Mouse (Mus musculus): ENCODE measurements around the gene Actn1. TPM values are rescaled to one million over a fixed set of nuclear protein-coding genes. Genes with fewer than 3 reads are reported as not detected.
"Not testable (repeated sequence)": the region's sequence is repeated elsewhere in the genome, so short reads cannot be mapped to it uniquely, and the experiment has no call there.

Gene Actn1
- polyA plus RNA-seq, 2 experiments, result 35.8 to 95.9 TPM

- ATAC-seq (ENCODE audit: low FRiP score, low read depth), result no peak
- DNase-seq (ENCODE audit: low spot score), result no peak
- TF ChIP-seq POLR2A (IDR thresholded peaks at IDR 0.05; ENCODE audit: borderline replicate concordance, extremely low read depth, insufficient read depth, insufficient read length), result no peak
- 58% methylated on average over 3 of the region's 3 CpGs for WGBS
- no peaks in the 10 kb centered on the region for H3K36me3 ChIP-seq (ENCODE audit: control insufficient read depth, insufficient read depth, low read length)
- no peak overlapping the region for H3K9ac ChIP-seq (ENCODE audit: low read depth, low read length, severe bottlenecking)
- no peaks in the 10 kb centered on the region for H3K9me3 ChIP-seq (ENCODE audit: control insufficient read depth, low read length)
- H3K4me3 ChIP-seq (replicated peaks; ENCODE audit: low read length), result no peak overlapping the region
- no peaks in the 10 kb centered on the region for H3K4me1 ChIP-seq (ENCODE audit: control insufficient read depth, insufficient read depth, low read length)
- no peak overlapping the region for H3K4me2 ChIP-seq (replicated peaks; ENCODE audit: low read depth, low read length, severe bottlenecking)
- H3K27me3 ChIP-seq (ENCODE audit: control insufficient read depth, insufficient read depth, low read length), result no peaks in the 10 kb centered on the region
- H3K27ac ChIP-seq (replicated peaks; ENCODE audit: low read depth, low read length), result no peak overlapping the region
Observed at GRCm38 (mm10) chr12:80291895-80292435, 31.8 kb upstream of the Actn1 start.

DNA sequence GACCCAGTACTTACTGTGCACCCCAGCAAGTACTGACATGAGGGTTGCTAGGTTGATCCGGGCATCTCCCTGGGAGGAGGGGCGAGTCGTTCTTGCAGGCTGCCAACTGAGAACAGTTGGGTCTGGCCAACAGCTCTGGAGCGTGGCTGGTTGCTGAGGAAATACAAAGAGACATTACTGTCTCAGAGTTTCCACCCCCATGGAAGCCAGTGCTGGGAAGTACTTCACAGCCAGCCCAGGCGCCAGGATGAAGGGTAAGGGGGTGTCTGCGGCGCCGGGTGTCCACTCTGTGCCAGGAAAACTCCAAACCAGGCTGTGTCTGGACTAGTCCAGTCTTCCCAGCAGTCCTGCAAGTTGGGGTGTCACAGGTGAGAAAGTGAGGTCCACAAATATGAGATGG lies 30.8 kb upstream of the Actn1 start:
- H3K36me3 ChIP-seq (ENCODE audit: control insufficient read depth, insufficient read depth, low read length), result no peaks in the 10 kb centered on the region
- H3K4me1 ChIP-seq (ENCODE audit: control insufficient read depth, insufficient read depth, low read length), result no peaks in the 10 kb centered on the region
- H3K9me3 ChIP-seq (ENCODE audit: control insufficient read depth, low read length), result no peaks in the 10 kb centered on the region
- TF ChIP-seq POLR2A (IDR thresholded peaks at IDR 0.05; ENCODE audit: borderline replicate concordance, extremely low read depth, insufficient read depth, insufficient read length), result no peak
- WGBS, result 87% methylated on average over 8 of the region's 8 CpGs
- H3K27me3 ChIP-seq (ENCODE audit: control insufficient read depth, insufficient read depth, low read length), result no peaks in the 10 kb centered on the region
- DNase-seq (ENCODE audit: low spot score) (no peak), ATAC-seq (ENCODE audit: low FRiP score, low read depth) (no peak)
- H3K9ac ChIP-seq (ENCODE audit: low read depth, low read length, severe bottlenecking), result no peak overlapping the region
- H3K4me2 ChIP-seq (replicated peaks; ENCODE audit: low read depth, low read length, severe bottlenecking), result no peak overlapping the region
- no peak overlapping the region for H3K4me3 ChIP-seq (replicated peaks; ENCODE audit: low read length)
- H3K27ac ChIP-seq (replicated peaks; ENCODE audit: low read depth, low read length), result no peak overlapping the region

GRCm38 (mm10) chr12:80290483-80290882 lies 30.3 kb upstream of the Actn1 start:
- no peak for DNase-seq (ENCODE audit: low spot score)
- Histone ChIP-seq H3K27me3 (ENCODE audit: control insufficient read depth, insufficient read depth, low read length) (no peaks in the 10 kb centered on the region), H3K27ac (replicated peaks; ENCODE audit: low read depth, low read length) (no peak overlapping the region), H3K36me3 (ENCODE audit: control insufficient read depth, insufficient read depth, low read length) (no peaks in the 10 kb centered on the region), H3K9ac (ENCODE audit: low read depth, low read length, severe bottlenecking) (no peak overlapping the region), H3K9me3 (ENCODE audit: control insufficient read depth, low read length) (no peaks in the 10 kb centered on the region), H3K4me1 (ENCODE audit: control insufficient read depth, insufficient read depth, low read length) (no peaks in the 10 kb centered on the region), H3K4me2 (replicated peaks; ENCODE audit: low read depth, low read length, severe bottlenecking) (no peak overlapping the region), H3K4me3 (replicated peaks; ENCODE audit: low read length) (no peak overlapping the region)
- no peak for ATAC-seq (ENCODE audit: low FRiP score, low read depth)
- WGBS, result 90% methylated on average over 4 of the region's 4 CpGs
- no peak for TF ChIP-seq POLR2A (IDR thresholded peaks at IDR 0.05; ENCODE audit: borderline replicate concordance, extremely low read depth, insufficient read depth, insufficient read length)

DNA sequence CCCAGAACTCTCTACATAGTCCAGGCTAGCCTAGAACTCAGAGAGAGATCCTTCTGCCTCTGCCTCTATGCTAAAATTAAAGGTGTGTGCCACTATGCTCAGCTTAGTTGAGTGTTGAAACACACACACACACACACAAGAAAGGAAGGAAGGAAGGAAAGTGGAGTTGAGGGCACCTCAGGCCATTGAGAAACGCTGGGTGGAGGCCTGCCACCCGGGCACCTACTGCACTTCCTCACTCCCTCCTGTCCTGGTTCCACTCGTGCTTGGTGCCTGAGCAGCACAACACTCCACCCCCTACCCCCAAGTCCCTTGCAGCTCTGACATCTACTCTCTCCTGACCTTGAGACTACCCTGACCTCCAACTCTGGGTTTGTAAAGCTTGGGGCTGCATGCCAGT lies 29.6 kb upstream of the Actn1 start:
- Histone ChIP-seq H3K4me3 (replicated peaks; ENCODE audit: low read length) (no peak overlapping the region), H3K9ac (ENCODE audit: low read depth, low read length, severe bottlenecking) (no peak overlapping the region), H3K27ac (replicated peaks; ENCODE audit: low read depth, low read length) (no peak overlapping the region), H3K4me2 (replicated peaks; ENCODE audit: low read depth, low read length, severe bottlenecking) (no peak overlapping the region), H3K4me1 (ENCODE audit: control insufficient read depth, insufficient read depth, low read length) (no peaks in the 10 kb centered on the region), H3K9me3 (ENCODE audit: control insufficient read depth, low read length) (no peaks in the 10 kb centered on the region), H3K36me3 (ENCODE audit: control insufficient read depth, insufficient read depth, low read length) (no peaks in the 10 kb centered on the region), H3K27me3 (ENCODE audit: control insufficient read depth, insufficient read depth, low read length) (no peaks in the 10 kb centered on the region)
- ATAC-seq (ENCODE audit: low FRiP score, low read depth) (no peak), DNase-seq (ENCODE audit: low spot score) (no peak)
- 75% methylated on average over 3 of the region's 3 CpGs for WGBS
- no peak for TF ChIP-seq POLR2A (IDR thresholded peaks at IDR 0.05; ENCODE audit: borderline replicate concordance, extremely low read depth, insufficient read depth, insufficient read length)

GRCm38 (mm10) chr12:80285890-80286289 lies 25.7 kb upstream of the Actn1 start:
- whole genome bisulfite sequencing, result 57% methylated on average over 5 of the region's 5 CpGs
- no peak for ATAC-seq (ENCODE audit: low FRiP score, low read depth)

GRCm38 (mm10) chr12:80284251-80284650 lies 24.1 kb upstream of the Actn1 start:
- not testable (repeated sequence) for H3K36me3 ChIP-seq (ENCODE audit: control insufficient read depth, insufficient read depth, low read length); H3K4me1 ChIP-seq (ENCODE audit: control insufficient read depth, insufficient read depth, low read length); DNase-seq (ENCODE audit: low spot score); ATAC-seq (ENCODE audit: low FRiP score, low read depth); H3K9me3 ChIP-seq (ENCODE audit: control insufficient read depth, low read length); H3K9ac ChIP-seq (ENCODE audit: low read depth, low read length, severe bottlenecking); H3K4me3 ChIP-seq (replicated peaks; ENCODE audit: low read length); H3K27ac ChIP-seq (replicated peaks; ENCODE audit: low read depth, low read length); H3K27me3 ChIP-seq (ENCODE audit: control insufficient read depth, insufficient read depth, low read length); H3K4me2 ChIP-seq (replicated peaks; ENCODE audit: low read depth, low read length, severe bottlenecking)
- 84% methylated on average over 2 of the region's 2 CpGs for WGBS

More at GRCm38 (mm10) chr12:80285890-80286289, 25.7 kb upstream of the Actn1 start:
- H3K4me2 ChIP-seq (replicated peaks; ENCODE audit: low read depth, low read length, severe bottlenecking), result no peak overlapping the region
- DNase-seq (ENCODE audit: low spot score), result no peak
- no peaks in the 10 kb centered on the region for H3K36me3 ChIP-seq (ENCODE audit: control insufficient read depth, insufficient read depth, low read length)
- no peaks in the 10 kb centered on the region for H3K27me3 ChIP-seq (ENCODE audit: control insufficient read depth, insufficient read depth, low read length)
- H3K27ac ChIP-seq (replicated peaks; ENCODE audit: low read depth, low read length), result no peak overlapping the region
- no peak for TF ChIP-seq POLR2A (IDR thresholded peaks at IDR 0.05; ENCODE audit: borderline replicate concordance, extremely low read depth, insufficient read depth, insufficient read length)
- no peak overlapping the region for H3K9ac ChIP-seq (ENCODE audit: low read depth, low read length, severe bottlenecking)
- H3K9me3 ChIP-seq (ENCODE audit: control insufficient read depth, low read length), result no peaks in the 10 kb centered on the region
- H3K4me3 ChIP-seq (replicated peaks; ENCODE audit: low read length), result no peak overlapping the region
- H3K4me1 ChIP-seq (ENCODE audit: control insufficient read depth, insufficient read depth, low read length), result no peaks in the 10 kb centered on the region

All from limb, embryonic 14.5 days (tissue).